Mouse (Mus musculus): Measurements from ENCODE around the gene Olfr1162.

Gene Olfr1162

GRCm38 (mm10) chr2:88051029-88051428 is at the start of gene Olfr1162:
Gene Olfr1162, minus strand, starts transcription at chr2:88051129.
- 89% methylated on average over 1 of the region's 1 CpGs for WGBS

GRCm38 (mm10) chr2:88093866-88094265 is 42.9 kb upstream of the Olfr1162 start, which contains the start of gene Olfr1164:
Gene Olfr1164, minus strand, starts transcription at chr2:88093966.
- 72% methylated on average over 4 of the region's 4 CpGs for WGBS

GRCm38 (mm10) chr2:88071730-88072129 is 20.8 kb upstream of the Olfr1162 start, which contains the start of gene Olfr1163:
Gene Olfr1163, minus strand, starts transcription at chr2:88071830.

GRCm38 (mm10) chr2:88063587-88063986 is 12.7 kb upstream of the Olfr1162 start:
- whole genome bisulfite sequencing, result 83% methylated on average over 2 of the region's 2 CpGs

GRCm38 (mm10) chr2:88037599-88037998 is 13.3 kb downstream of the Olfr1162 start, which contains the start of gene Olfr73:
Gene Olfr73, minus strand, starts transcription at chr2:88037699.

GRCm38 (mm10) chr2:88022474-88022873 is 28.5 kb downstream of the Olfr1162 start, which contains the start of gene Olfr1161:
Gene Olfr1161, plus strand, starts transcription at chr2:88022774.
- 81% methylated on average over 1 of the region's 1 CpGs for WGBS

GRCm38 (mm10) chr2:88007515-88008318 is 43.2 kb downstream of the Olfr1162 start, which contains the start of gene Olfr1160:
Gene Olfr1160, minus strand, starts transcription at chr2:88008268.

Data from cerebral cortex, adult 2 months (tissue).